Mouse (Mus musculus) urinary bladder, adult 2 months (tissue): ENCODE data around the gene Aurkaip1. TPM values are rescaled to one million over a fixed set of nuclear protein-coding genes. Genes with fewer than 3 reads are reported as not detected.

Experiments used
- DNase-seq: peaks from one replicate; pipeline ENCODE4 v3.0.0; 2022; ENCODE audit warnings: low spot score
- polyA plus RNA-seq: library from polyadenylated mRNA; depleted of rRNA; stranded (reverse); fragments of >200 nt; gene quantifications from 2 replicates; pipeline ENCODE4 v1.2.3, GENCODE M21; 2012; rRNA removed

Gene Aurkaip1
- polyA plus RNA-seq, 1 experiment, result 122 TPM

DNA sequence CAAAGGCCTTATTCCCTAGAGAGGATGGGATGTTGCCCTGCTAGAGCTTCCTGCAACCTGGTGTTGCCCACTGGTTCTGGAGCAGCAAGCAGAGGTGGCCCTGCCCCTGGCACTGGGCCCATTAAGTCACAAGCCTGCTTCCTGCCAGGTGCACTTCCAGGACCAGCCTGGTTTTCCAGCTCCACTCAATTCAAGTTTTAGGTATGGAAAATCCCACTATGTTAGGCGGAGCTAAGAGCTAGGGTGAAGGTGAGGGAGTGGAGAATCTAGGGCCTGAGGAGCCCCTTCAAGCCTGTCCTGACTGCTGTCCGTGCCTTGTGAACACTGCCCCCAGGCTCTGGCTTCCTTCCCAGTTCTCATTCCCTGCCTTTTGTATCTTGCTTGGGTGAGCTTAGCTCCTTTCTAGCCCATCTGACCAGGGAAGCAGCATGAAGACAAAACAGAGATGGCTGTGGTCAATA lies 20.9 kb downstream of the Aurkaip1 start:
- DNase-seq, result peak; percentile 16

DNA sequence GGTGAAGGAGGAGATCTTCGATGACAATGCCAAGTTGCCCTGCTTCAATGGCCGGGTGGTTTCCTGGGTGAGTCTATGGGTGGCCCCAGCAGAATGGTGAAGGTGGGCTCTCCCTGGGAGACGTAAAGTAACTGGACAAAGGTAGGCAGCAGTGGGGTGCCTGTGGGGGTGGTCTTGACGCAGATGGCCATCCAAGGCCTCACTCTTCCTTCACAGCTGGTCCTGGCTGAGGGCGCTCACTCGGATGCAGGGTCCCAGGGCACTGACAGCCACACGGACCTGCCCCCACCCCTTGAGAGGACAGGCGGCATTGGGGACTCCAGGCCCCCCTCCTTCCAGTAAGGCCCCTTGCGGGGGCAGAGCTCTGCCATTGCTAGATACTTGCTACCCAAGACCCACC lies 22.3 kb downstream of the Aurkaip1 start:
- DNase-seq, result peak; percentile 18

DNA sequence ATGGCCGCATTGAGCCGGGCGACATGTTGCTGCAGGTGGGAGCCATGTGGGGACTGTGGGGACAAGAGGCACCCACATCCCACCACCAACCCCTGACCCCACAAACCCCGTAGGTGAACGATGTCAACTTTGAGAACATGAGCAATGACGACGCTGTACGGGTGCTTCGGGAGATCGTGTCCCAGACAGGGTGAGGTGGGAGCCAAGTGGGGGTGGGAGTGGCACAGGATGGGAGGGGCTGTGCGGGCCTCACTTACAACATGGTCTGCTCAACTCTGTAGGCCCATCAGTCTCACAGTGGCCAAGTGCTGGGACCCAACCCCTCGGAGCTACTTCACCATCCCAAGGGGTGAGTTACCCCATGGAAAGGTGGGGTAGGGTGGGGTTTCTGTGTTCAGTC lies 23.9 kb downstream of the Aurkaip1 start:
- peak; percentile 18 for DNase-seq

DNA sequence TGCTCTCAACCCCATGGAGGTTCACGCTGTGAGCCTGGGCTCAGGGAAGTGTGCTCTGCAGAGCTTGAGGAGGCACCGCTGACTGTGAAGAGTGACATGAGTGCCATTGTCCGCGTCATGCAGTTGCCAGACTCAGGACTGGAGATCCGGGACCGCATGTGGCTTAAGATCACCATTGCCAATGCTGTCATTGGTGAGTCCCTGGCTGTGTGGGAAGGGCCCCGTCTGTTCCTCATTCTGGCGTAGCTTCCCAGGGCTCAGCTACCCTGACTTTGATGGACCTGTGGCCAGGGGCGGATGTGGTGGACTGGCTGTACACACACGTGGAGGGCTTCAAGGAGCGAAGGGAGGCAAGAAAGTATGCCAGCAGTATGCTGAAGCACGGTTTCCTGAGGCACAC lies 25.0 kb downstream of the Aurkaip1 start:
- DNase-seq, result peak; percentile 15

- DNase-seq, result no peak
Observed at GRCm38 (mm10) chr4:155856881-155857280, 25.8 kb downstream of the Aurkaip1 start.

DNA sequence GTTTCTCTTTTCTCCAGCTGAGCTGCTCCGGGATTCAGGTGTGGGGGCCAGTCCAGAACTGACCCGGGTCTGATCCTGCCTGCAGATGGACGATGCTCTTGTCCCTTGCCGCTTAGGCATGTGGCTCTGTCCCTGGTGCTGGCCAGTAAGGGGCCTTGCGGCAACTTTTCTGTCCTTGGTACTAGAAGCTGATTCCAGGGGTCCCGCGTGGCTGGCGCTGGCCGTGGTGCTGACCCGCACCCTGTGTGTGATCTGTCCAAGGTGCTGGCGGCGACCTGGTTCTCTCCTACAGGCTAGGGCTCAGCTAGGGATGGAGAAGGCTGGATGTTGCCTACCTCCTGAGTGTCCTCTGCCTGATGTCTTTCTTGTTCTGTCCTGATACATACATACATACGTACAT lies 28.2 kb downstream of the Aurkaip1 start:
- DNase-seq, result peak; percentile 24

DNA sequence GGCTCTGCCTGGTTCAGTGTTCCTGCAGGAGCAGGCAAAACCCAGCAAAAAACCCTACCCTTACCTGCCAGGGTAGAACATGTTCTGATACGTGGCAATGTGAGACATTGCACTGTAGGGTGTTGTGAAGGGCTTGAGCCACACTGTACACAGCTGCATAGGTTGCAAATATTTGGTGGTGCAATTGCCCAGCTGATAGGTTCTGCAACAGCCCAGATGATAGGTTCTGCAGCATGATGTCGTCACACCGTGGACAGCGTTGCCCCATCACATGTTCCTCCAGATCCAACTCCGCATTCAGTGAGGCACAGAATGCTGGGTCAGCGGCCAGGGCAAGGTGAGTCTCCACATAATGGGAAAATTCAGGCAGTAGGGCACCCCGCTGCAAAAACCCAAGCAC lies 30.7 kb downstream of the Aurkaip1 start:
- DNase-seq, result no peak

DNA sequence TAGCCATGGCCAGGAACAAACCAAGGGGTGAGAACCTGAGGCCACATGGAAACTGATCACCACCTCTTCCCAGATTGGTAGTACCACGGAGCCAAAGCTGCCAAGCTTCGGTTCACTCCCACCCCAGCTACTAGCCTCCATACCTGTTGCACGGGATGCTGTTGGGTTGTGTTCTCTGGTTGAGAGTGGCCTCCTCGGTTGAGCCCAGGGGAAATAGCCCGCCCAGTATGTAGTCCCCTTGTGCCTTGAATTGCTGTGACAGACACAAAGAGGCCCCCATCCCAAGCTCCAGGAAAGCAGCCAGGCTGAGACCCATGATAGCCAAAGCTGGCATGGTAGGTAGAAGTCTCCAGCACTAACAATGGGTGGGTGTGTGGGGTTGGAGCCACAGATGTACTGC lies 31.9 kb downstream of the Aurkaip1 start, which contains the start of gene Tas1r3:
Gene Tas1r3 (minus strand): TSS at position 362 of the 400 bp plus-strand sequence.
- peak; percentile 18 for DNase-seq

- no peak for DNase-seq
Observed at GRCm38 (mm10) chr4:155868614-155869298, 37.7 kb downstream of the Aurkaip1 start.

DNA sequence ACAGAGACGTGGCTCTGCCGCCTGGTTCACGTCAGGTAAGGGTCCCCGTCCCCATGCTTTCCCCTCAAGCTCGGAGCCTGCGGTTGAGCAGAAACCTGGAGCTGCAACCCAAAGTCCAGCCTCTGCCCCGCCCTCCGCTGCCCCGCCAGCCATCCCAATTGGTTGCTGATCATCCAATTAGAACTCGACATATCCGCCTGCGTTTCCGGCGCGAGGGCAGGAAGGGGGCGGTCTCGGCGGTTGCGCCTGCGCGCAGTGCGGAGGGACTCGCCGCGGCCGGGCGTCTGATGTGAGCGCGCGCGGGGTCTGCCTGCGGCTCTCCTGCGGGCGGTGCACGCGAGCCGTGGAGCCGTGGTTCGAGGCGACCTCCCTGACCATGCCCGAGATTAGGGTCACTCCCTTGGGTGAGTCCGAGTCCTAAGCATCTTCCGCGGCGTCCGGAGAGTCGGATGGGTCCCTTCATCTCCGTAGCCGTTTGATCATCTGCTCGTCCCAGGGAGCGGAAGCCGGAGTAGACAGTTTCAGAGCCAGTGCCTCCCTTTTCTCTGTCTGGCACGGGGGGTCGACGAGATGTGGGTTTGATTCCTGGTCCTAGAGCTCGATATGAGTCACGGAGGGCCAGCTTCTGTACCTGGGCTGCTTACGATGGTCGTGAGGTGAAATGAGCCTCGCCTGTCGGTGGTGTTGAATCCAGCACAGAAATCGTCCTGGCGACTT lies 38.4 kb downstream of the Aurkaip1 start, which contains the start of the genes Cptp and Ints11:
Gene Cptp (minus strand): TSS at position 124 of the 717 bp plus-strand sequence.
Gene Ints11 (plus strand): TSS at position 230 of the 717 bp plus-strand sequence.
- DNase-seq, result peak; percentile 90

GRCm38 (mm10) chr4:155871404-155871803 lies 40.3 kb downstream of the Aurkaip1 start:
- DNase-seq, result no peak

Other genes starting within 250 kb of the Aurkaip1 start
- gene Slc35e2, start 229.9 kb upstream of the Aurkaip1 start, polyA plus RNA-seq, result 6.1 and 7.8 TPM in 2 replicates
- gene Cdk11b, start 206.4 kb upstream of the Aurkaip1 start, polyA plus RNA-seq, result 35.6 and 61.6 TPM in 2 replicates
- gene Gm10563, start 185.9 kb upstream of the Aurkaip1 start, polyA plus RNA-seq, result not detected in 2 replicates
- gene Mmp23, start 177.9 kb upstream of the Aurkaip1 start, polyA plus RNA-seq, result 138 and 226 TPM in 2 replicates
- gene Mib2, start 162.1 kb upstream of the Aurkaip1 start, polyA plus RNA-seq, result 51.2 and 56.1 TPM in 2 replicates
- gene Fndc10, start 136.9 kb upstream of the Aurkaip1 start, polyA plus RNA-seq, result 18.5 and 20.1 TPM in 2 replicates
- gene Ssu72, start 126.5 kb upstream of the Aurkaip1 start, polyA plus RNA-seq, result 119 and 148 TPM in 2 replicates
- gene Tmem240, start 96.5 kb upstream of the Aurkaip1 start, polyA plus RNA-seq, result 2.7 and 3.3 TPM in 2 replicates
- 63.3 and 74.8 TPM in 2 replicates for gene Atad3a, start 70.2 kb upstream of the Aurkaip1 start, polyA plus RNA-seq
- gene Vwa1, start 56.6 kb upstream of the Aurkaip1 start, polyA plus RNA-seq, result 29.3 and 32.1 TPM in 2 replicates
- gene Tmem88b, start 45.4 kb upstream of the Aurkaip1 start, polyA plus RNA-seq, result 0.91 and 0.93 TPM in 2 replicates
- gene Ankrd65, start 40.8 kb upstream of the Aurkaip1 start, polyA plus RNA-seq, result 0.81 and 0.93 TPM in 2 replicates
- gene Mrpl20, start 28.4 kb upstream of the Aurkaip1 start, polyA plus RNA-seq, result 78.0 and 96.4 TPM in 2 replicates
- gene Ccnl2, start 18.8 kb upstream of the Aurkaip1 start, polyA plus RNA-seq, result 161 and 233 TPM in 2 replicates
- 377 and 402 TPM in 2 replicates for gene Mxra8, start 8.4 kb downstream of the Aurkaip1 start, polyA plus RNA-seq
- 58.9 and 76.5 TPM in 2 replicates for gene Dvl1, start 16.1 kb downstream of the Aurkaip1 start, polyA plus RNA-seq
- gene Tas1r3, start 32.1 kb downstream of the Aurkaip1 start, polyA plus RNA-seq, result 0.91 and 1.3 TPM in 2 replicates
- gene Cptp, start 38.2 kb downstream of the Aurkaip1 start, polyA plus RNA-seq, result 17.1 and 18.5 TPM in 2 replicates
- 26.5 and 32.3 TPM in 2 replicates for gene Ints11, start 38.3 kb downstream of the Aurkaip1 start, polyA plus RNA-seq
- gene Pusl1, start 60.5 kb downstream of the Aurkaip1 start, polyA plus RNA-seq, result 43.7 and 55.5 TPM in 2 replicates
- 23.7 and 29.2 TPM in 2 replicates for gene Acap3, start 60.5 kb downstream of the Aurkaip1 start, polyA plus RNA-seq
- gene Ube2j2, start 112.6 kb downstream of the Aurkaip1 start, polyA plus RNA-seq, result 55.1 and 63.4 TPM in 2 replicates
- gene C1qtnf12, start 131.0 kb downstream of the Aurkaip1 start, polyA plus RNA-seq, result 27.5 and 29.9 TPM in 2 replicates
- gene B3galt6, start 161.4 kb downstream of the Aurkaip1 start, polyA plus RNA-seq, result 5.3 and 6.1 TPM in 2 replicates
- 75.8 and 106 TPM in 2 replicates for gene Sdf4, start 161.6 kb downstream of the Aurkaip1 start, polyA plus RNA-seq
- gene Tnfrsf4, start 182.6 kb downstream of the Aurkaip1 start, polyA plus RNA-seq, result 3.0 and 3.9 TPM in 2 replicates
- 2.1 and 3.4 TPM in 2 replicates for gene Tnfrsf18, start 194.9 kb downstream of the Aurkaip1 start, polyA plus RNA-seq
- 16.3 and 18.2 TPM in 2 replicates for gene Ttll10, start 228.1 kb downstream of the Aurkaip1 start, polyA plus RNA-seq